Mouse (Mus musculus) retina, postnatal 7 days (tissue): ENCODE measurements at regions not wholly inside any gene's neighbourhood (a gene's known extent, or its start where the extent isn't known, plus 50 kb on each side); places are given as distances from the start of the nearest gene placed in this dataset.

Experiments used
- DNase-seq: peaks from one replicate; pipeline ENCODE4 v3.0.0-alpha.2; 2012; ENCODE audit warnings: low read depth, low spot score

- DNase-seq, result no peak
Measured at GRCm38 (mm10) chr9:34423062-34423461, 62.6 kb upstream of the Kirrel3 start.

- DNase-seq, result no peak
Measured at GRCm38 (mm10) chr9:34426589-34426988, 59.1 kb upstream of the Kirrel3 start.

- DNase-seq, result no peak
Measured at GRCm38 (mm10) chr9:34427711-34428110, 58.0 kb upstream of the Kirrel3 start.
